Mouse (Mus musculus) lung, embryonic 15.5 days (tissue): ENCODE results near the gene Sidt2. TPM values are rescaled to one million over a fixed set of nuclear protein-coding genes. Genes with fewer than 3 reads are reported as not detected.

Experiments
- ATAC-seq: fragments of 200-750 bp; cut with Nextera tagmentation; 2 replicates; pipeline ENCODE4 v1.8.0; 2017; ENCODE audit warnings: moderate number of reproducible peaks, borderline replicate concordance; ENCODE audit not compliant: low FRiP score, low TSS enrichment; ENCODE audit errors: extremely low read depth
- H3K27ac ChIP-seq: fragments of 300-500 bp; sonication (generic); 2 replicates; pipeline ENCODE4 v1.5.1; 2015; ENCODE audit warnings: moderate library complexity, mild to moderate bottlenecking, inconsistent platforms
- H3K27me3 ChIP-seq: fragments of 300-500 bp; sonication (generic); 2 replicates; pipeline ENCODE4 v1.6.1; 2015; ENCODE audit warnings: inconsistent platforms
- H3K36me3 ChIP-seq: fragments of 300-500 bp; sonication (generic); 2 replicates; pipeline ENCODE4 v1.6.1; 2015; ENCODE audit warnings: inconsistent platforms
- H3K4me1 ChIP-seq: fragments of 300-500 bp; sonication (generic); 2 replicates; pipeline ENCODE4 v1.6.1; 2015; ENCODE audit warnings: inconsistent platforms
- H3K4me2 ChIP-seq: fragments of 300-500 bp; sonication (generic); 2 replicates; pipeline ENCODE4 v1.6.1; 2015; ENCODE audit warnings: inconsistent platforms, mild to moderate bottlenecking, moderate library complexity
- H3K4me3 ChIP-seq: fragments of 300-500 bp; sonication (generic); 2 replicates; pipeline ENCODE4 v1.5.1; 2015; ENCODE audit warnings: mild to moderate bottlenecking, inconsistent platforms
- H3K9ac ChIP-seq: fragments of 300-500 bp; sonication (generic); 2 replicates; pipeline ENCODE4 v1.6.1; 2015; ENCODE audit warnings: inconsistent platforms
- H3K9me3 ChIP-seq: fragments of 300-500 bp; sonication (generic); 2 replicates; pipeline ENCODE4 v1.6.1; 2016; ENCODE audit warnings: inconsistent platforms
- WGBS: fragments of 180-500 bp; shearing (Covaris S2); methylation state at CpG from one replicate; pipeline ENCODE4 v1.1.7; 2015; 5-methylcytosine and 5-hydroxymethylcytosine counted together
- polyA plus RNA-seq: library from polyadenylated mRNA; unstranded; fragments of >200 nt; fragmentation: Nextera tagmentation; extraction: Ambion mirVana; gene quantifications from 2 replicates; pipeline ENCODE4 v1.2.1, GENCODE M21; 2015

The Sidt2 gene
- polyA plus RNA-seq, result 31.6 and 36.9 TPM in 2 replicates

DNA sequence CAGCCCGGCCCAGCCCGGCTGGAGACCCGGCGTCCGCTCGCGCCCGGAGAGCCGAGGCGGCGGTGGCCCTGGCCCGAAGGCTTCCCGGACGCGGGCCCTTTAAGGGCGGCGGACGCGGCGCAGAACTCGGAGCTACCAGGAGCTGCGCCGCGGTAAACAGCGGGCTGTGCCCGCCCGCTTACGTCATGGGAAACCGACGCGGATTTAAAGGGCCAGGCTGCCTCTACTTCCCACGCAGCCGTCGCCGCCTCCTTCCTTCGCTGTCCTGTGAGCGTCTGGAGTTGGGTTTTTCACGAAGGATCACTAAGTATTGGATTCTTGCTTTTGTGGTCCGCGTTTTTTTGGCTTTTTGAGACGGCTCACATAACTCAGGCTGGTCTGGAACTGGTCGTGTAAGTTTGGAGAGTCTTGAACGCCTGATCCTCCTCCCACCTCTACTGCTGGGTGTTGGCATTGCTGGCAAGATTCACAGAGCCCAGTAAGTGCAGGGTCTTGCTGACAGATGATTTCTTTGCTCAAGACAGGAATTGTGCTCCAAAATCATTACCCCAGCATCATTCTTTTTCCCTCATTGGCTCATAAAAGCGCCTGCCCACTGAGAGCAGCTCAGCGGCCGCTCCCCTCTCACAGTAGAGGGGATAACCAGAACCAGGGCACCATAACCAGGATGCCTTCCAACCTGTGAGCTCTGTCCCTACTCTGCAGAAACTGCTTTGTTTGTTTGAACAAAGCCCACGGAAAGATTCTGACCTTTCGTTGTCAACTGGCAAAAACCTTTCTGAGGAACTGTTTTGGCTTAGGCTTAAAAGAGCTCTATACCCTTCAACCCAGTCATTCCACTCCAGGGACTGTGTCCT is at the start of gene Sidt2:
Gene Sidt2, minus strand, starts transcription at position 152 of the 857 bp plus-strand sequence.
- Histone ChIP-seq H3K27ac (peak within 1 kb of the TSS; percentile 88), H3K9ac (peak within 1 kb of the TSS; percentile 93), H3K9me3 (no peaks in the 10 kb centered on the region), H3K27me3 (no peaks in the 10 kb centered on the region), H3K36me3 (peaks cover 18% of the 10 kb centered on the region), H3K4me2 (peak within 1 kb of the TSS; percentile 90), H3K4me1 (peaks cover 31% of the 10 kb centered on the region), H3K4me3 (peak within 1 kb of the TSS; percentile 86)
- WGBS, result under 1% methylated on average over 48 of the region's 48 CpGs
- peak; percentile 95 for ATAC-seq

DNA sequence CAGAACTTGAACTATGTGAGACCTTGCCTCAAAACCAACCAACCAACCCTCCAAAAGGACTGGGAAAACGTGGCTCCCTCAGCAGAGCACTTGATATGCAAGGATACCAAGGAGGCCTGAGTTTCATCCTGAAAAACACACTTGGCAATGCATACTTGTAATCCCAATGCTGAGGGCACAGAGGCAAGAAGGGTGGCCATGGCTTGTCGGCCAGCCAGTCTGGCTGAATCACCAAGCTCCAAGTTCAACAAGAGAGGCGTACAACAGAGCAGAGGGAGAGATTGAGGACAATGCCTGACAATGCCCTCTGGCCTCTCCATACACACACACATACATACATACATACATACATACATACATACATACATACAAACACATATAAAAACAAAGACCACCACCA is 49.5 kb upstream of the Sidt2 start:
- no peak for ATAC-seq

GRCm38 (mm10) chr9:46003729-46004128 is 48.7 kb upstream of the Sidt2 start:
- Histone ChIP-seq H3K36me3 (no peaks in the 10 kb centered on the region), H3K27ac (no peak overlapping the region), H3K27me3 (no peaks in the 10 kb centered on the region), H3K9ac (no peak overlapping the region), H3K4me3 (no peak overlapping the region), H3K4me1 (no peaks in the 10 kb centered on the region), H3K9me3 (no peaks in the 10 kb centered on the region), H3K4me2 (no peak overlapping the region)
- ATAC-seq, result no peak
- WGBS, result 9% methylated on average over 7 of the region's 7 CpGs

More for the DNA sequence above, 49.5 kb upstream of the Sidt2 start:
- Histone ChIP-seq H3K36me3 (no peaks in the 10 kb centered on the region), H3K4me2 (no peak overlapping the region), H3K27me3 (no peaks in the 10 kb centered on the region), H3K27ac (no peak overlapping the region), H3K4me1 (no peaks in the 10 kb centered on the region), H3K4me3 (no peak overlapping the region), H3K9me3 (no peaks in the 10 kb centered on the region), H3K9ac (no peak overlapping the region)
- WGBS, result 57% methylated on average over 3 of the region's 3 CpGs

- WGBS, result 68% methylated on average over 4 of the region's 4 CpGs
- no peaks in the 10 kb centered on the region for H3K9me3 ChIP-seq
- H3K4me3 ChIP-seq, result no peak overlapping the region
- H3K4me2 ChIP-seq, result no peak overlapping the region
- ATAC-seq, result no peak
- H3K36me3 ChIP-seq, result no peaks in the 10 kb centered on the region
- H3K27me3 ChIP-seq, result no peaks in the 10 kb centered on the region
- no peaks in the 10 kb centered on the region for H3K4me1 ChIP-seq
- no peak overlapping the region for H3K27ac ChIP-seq
- no peak overlapping the region for H3K9ac ChIP-seq
Observed at GRCm38 (mm10) chr9:45999009-45999408, 44.0 kb upstream of the Sidt2 start.

DNA sequence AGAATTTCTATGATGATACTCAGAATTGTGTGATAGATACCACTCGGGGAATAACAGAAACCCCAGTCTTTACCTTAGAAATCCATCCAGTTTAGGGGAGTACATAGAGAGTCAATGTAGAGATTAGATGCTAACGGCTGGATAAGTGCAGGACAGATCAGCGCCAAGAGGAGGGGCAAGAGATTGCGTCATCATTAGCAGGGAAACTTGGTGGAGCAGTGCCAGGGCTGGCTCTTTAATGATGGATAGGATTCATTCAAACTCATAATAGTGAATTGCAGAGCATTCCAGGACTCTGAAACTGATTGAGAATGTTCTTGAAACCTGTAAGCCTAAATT is 30.1 kb upstream of the Sidt2 start:
- H3K4me1 ChIP-seq, result peaks cover 25% of the 10 kb centered on the region
- peak overlapping the region; percentile 90 for H3K4me3 ChIP-seq
- H3K27me3 ChIP-seq, result no peaks in the 10 kb centered on the region
- H3K36me3 ChIP-seq, result no peaks in the 10 kb centered on the region
- WGBS, result 0% methylated on average over 4 of the region's 4 CpGs
- peak overlapping the region; percentile 92 for H3K27ac ChIP-seq
- H3K9ac ChIP-seq, result peak overlapping the region; percentile 93
- no peaks in the 10 kb centered on the region for H3K9me3 ChIP-seq
- peak overlapping the region; percentile 78 for H3K4me2 ChIP-seq
- ATAC-seq, result peak; percentile 71

DNA sequence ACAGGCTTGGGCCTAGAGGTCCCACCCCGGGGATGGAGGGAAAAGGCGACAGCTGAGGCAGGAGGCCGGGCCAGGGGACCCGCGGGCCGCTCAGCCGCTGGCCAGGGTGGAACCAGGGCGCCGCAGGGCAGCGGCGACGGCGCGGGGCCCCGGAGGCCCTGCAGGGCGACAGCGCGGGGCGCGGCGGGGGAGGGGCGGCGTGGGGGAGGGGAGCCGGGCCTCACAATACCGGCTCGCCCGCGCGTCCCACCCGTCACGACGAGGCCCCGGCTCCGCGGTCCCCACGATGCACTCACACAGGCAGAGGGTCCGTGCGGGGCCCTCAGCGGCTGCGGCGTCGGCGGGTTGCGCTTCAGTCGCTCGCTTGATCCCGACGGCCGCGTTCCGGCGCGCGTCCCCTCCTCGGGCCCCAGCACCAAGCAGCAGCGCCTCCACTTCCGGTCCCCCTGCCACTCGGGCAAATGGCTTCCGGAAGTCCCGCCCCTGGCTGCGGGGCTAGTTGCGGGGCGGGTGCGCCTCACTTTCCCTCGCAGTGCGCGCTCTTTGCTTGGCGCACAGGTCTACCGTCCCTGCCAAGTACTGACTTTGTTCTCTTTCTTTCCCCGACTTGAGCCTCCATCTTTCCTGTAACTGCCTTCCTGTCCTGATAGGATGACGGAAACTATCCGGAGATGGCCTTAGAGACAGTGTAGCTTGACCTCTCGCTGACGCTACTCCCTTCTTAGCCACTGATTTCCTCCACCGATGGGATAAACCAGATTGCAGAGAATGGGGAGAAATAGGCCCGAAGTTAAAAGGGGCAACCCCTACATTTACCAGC is 29.6 kb upstream of the Sidt2 start:
- Histone ChIP-seq H3K4me2 (peak overlapping the region; percentile 78), H3K36me3 (no peaks in the 10 kb centered on the region), H3K9ac (peak overlapping the region; percentile 93), H3K4me1 (peaks cover 25% of the 10 kb centered on the region), H3K27me3 (no peaks in the 10 kb centered on the region), H3K9me3 (no peaks in the 10 kb centered on the region), H3K4me3 (peak overlapping the region; percentile 90), H3K27ac (peak overlapping the region; percentile 92)
- ATAC-seq, result peak; percentile 95
- under 1% methylated on average over 47 of the region's 76 CpGs for WGBS

- peaks cover 25% of the 10 kb centered on the region for H3K4me1 ChIP-seq
- WGBS, result under 1% methylated on average over 23 of the region's 23 CpGs
- H3K27ac ChIP-seq, result peak overlapping the region; percentile 92
- peak overlapping the region; percentile 93 for H3K9ac ChIP-seq
- H3K4me2 ChIP-seq, result peak overlapping the region; percentile 78
- no peaks in the 10 kb centered on the region for H3K36me3 ChIP-seq
- no peaks in the 10 kb centered on the region for H3K9me3 ChIP-seq
- no peak for ATAC-seq
- no peaks in the 10 kb centered on the region for H3K27me3 ChIP-seq
- peak overlapping the region; percentile 90 for H3K4me3 ChIP-seq
Observed at GRCm38 (mm10) chr9:45983676-45984408, 28.8 kb upstream of the Sidt2 start.

GRCm38 (mm10) chr9:45981331-45981730 is 26.3 kb upstream of the Sidt2 start:
- H3K9ac ChIP-seq, result no peak overlapping the region
- no peak overlapping the region for H3K4me2 ChIP-seq
- peaks cover 25% of the 10 kb centered on the region for H3K4me1 ChIP-seq
- H3K36me3 ChIP-seq, result peaks cover 8% of the 10 kb centered on the region; the same call in 1 of the 2 replicates
- no peak for ATAC-seq
- H3K9me3 ChIP-seq, result no peaks in the 10 kb centered on the region
- H3K27ac ChIP-seq, result no peak overlapping the region
- H3K27me3 ChIP-seq, result no peaks in the 10 kb centered on the region
- no peak overlapping the region for H3K4me3 ChIP-seq

DNA sequence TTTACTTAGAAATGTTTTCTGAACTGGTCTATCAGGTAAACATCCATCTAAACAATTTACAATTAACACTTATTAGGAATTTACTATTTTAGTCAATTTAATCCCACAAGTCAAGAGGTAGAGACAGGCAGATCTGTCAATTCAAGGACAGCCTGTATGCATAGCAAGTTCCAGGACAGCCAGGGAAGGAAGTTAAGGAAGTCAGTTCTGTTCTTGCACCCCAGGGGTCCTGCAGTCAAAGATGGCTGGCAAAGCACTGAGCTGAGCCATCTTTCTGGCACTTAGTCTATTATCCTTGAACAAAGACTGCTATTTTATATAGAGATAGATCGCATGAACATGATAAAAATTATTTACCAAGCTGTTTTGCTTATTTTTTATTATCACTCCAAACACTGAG is 25.6 kb upstream of the Sidt2 start:
- 89% methylated on average over 1 of the region's 1 CpGs for WGBS
- Histone ChIP-seq H3K27ac (no peak overlapping the region), H3K4me3 (no peak overlapping the region), H3K4me2 (no peak overlapping the region), H3K9me3 (no peaks in the 10 kb centered on the region), H3K36me3 (peaks cover 13% of the 10 kb centered on the region), H3K4me1 (peaks cover 25% of the 10 kb centered on the region), H3K9ac (no peak overlapping the region), H3K27me3 (no peaks in the 10 kb centered on the region)
- ATAC-seq, result no peak

DNA sequence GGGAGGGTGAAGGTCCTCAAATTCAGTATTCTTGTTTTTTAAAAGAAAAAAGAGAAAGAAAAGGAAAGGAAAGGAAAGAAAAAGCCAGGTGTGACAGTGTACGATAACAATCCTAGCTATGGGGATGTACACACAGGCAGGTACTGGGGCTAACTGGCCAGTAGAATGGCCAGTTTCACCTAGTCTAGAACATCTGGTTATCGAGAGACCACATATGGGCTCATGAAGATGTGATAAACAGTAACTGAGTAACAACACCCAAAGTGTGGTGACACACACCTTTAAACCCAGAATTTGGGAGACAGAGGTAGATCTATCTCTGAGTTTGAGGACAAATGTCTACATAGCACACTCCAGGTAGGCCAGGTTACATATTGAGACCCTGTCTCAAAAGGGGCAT is 24.7 kb upstream of the Sidt2 start:
- no peak for ATAC-seq
- no peak overlapping the region for H3K4me2 ChIP-seq
- H3K9ac ChIP-seq, result no peak overlapping the region
- no peaks in the 10 kb centered on the region for H3K9me3 ChIP-seq
- no peak overlapping the region for H3K27ac ChIP-seq
- H3K36me3 ChIP-seq, result peaks cover 20% of the 10 kb centered on the region
- no peak overlapping the region for H3K4me3 ChIP-seq
- WGBS, result 86% methylated on average over 2 of the region's 2 CpGs
- no peaks in the 10 kb centered on the region for H3K27me3 ChIP-seq
- peaks cover 21% of the 10 kb centered on the region for H3K4me1 ChIP-seq

DNA sequence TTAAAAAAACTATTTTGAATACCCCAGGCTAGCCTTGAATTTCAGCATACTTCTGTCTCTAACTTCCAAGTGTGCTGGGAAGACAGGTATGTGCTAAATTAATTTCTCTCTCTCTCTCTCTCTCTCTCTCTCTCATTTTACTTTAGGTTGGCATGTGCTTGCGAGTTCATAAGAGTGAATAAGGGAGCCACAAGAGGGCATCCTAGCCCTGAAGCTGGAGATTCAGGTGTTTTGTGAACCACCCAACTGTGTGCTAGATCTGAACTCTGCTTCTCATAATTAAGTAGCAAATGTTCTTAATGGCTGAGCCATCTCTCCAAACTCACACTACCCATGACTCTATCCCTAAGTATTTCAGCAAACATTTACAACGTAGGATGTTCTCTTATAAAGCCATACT is 21.8 kb upstream of the Sidt2 start:
- H3K9me3 ChIP-seq, result no peaks in the 10 kb centered on the region
- no peak overlapping the region for H3K27ac ChIP-seq
- H3K4me2 ChIP-seq, result no peak overlapping the region
- H3K4me3 ChIP-seq, result no peak overlapping the region
- peaks cover 5% of the 10 kb centered on the region; the same call in 1 of the 2 replicates for H3K4me1 ChIP-seq
- peaks cover 46% of the 10 kb centered on the region for H3K36me3 ChIP-seq
- H3K27me3 ChIP-seq, result no peaks in the 10 kb centered on the region
- no peak for ATAC-seq
- 73% methylated on average over 2 of the region's 2 CpGs for WGBS
- no peak overlapping the region for H3K9ac ChIP-seq
